Mouse (Mus musculus) thymus, postnatal 14 days (tissue): ENCODE results near the gene Abraxas1.

Source experiments
- DNase-seq: peaks from one replicate; pipeline ENCODE4 v3.0.0; 2021

The Abraxas1 gene

GRCm38 (mm10) chr5:100821375-100821774 lies 610 bp upstream of the Abraxas1 start:
- no peak for DNase-seq

GRCm38 (mm10) chr5:100819568-100820480 lies 941 bp downstream of the Abraxas1 start:
- DNase-seq: peak; percentile 36

GRCm38 (mm10) chr5:100818341-100818740 lies 2.4 kb downstream of the Abraxas1 start:
- DNase-seq: no peak

GRCm38 (mm10) chr5:100798165-100798860 lies 22.5 kb downstream of the Abraxas1 start, which contains the start of the genes Helq and Mrps18c:
Helq (minus strand) TSS chr5:100798598.
Mrps18c (plus strand) TSS chr5:100798627.
- peak; percentile 94 for DNase-seq

GRCm38 (mm10) chr5:100794084-100794483 lies 26.7 kb downstream of the Abraxas1 start:
- DNase-seq: no peak

- no peak for DNase-seq
Observed at GRCm38 (mm10) chr5:100792261-100792660, 28.5 kb downstream of the Abraxas1 start.

GRCm38 (mm10) chr5:100787527-100787926 lies 33.2 kb downstream of the Abraxas1 start:
- DNase-seq: no peak

GRCm38 (mm10) chr5:100779002-100779401 lies 41.8 kb downstream of the Abraxas1 start:
- DNase-seq: no peak

GRCm38 (mm10) chr5:100776900-100777299 lies 43.9 kb downstream of the Abraxas1 start:
- no peak for DNase-seq

- DNase-seq: no peak
Observed at GRCm38 (mm10) chr5:100775778-100776404, 44.9 kb downstream of the Abraxas1 start.

- DNase-seq: no peak
Observed at GRCm38 (mm10) chr5:100771575-100771974, 49.2 kb downstream of the Abraxas1 start.

- no peak for DNase-seq
Observed at GRCm38 (mm10) chr5:100766026-100766425, 54.7 kb downstream of the Abraxas1 start.

GRCm38 (mm10) chr5:100761736-100762135 lies 59.0 kb downstream of the Abraxas1 start:
- no peak for DNase-seq

GRCm38 (mm10) chr5:100760049-100760663 lies 60.6 kb downstream of the Abraxas1 start:
- DNase-seq: no peak

- no peak for DNase-seq
Observed at GRCm38 (mm10) chr5:100758121-100758520, 62.6 kb downstream of the Abraxas1 start.
